Mouse (Mus musculus): ENCODE measurements at regions not wholly inside any gene's neighbourhood (a gene's known extent, or its start where the extent isn't known, plus 50 kb on each side); places are given as distances from the start of the nearest gene placed in this dataset.

DNA sequence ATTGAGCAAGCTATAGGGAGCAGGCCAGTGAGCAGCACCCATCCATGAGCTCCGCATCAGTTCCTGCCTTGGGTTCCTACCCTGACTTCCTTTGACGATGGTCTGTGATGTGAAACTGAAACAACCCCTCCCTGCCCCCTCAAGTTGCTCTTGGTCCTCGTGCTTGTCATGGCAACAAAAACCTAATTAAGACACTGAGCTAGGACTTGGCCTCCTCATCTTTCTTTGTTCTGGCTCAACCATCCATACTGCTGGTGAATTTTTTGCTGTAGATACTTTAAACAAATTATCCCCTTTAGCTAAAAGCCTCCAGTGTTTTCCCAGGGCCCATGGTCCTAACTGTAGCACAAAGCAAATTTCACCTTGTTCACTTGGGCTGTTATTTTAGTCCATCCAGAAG is 129.9 kb upstream of the Peli2 start:
- no peak for ATAC-seq (ENCODE audit: insufficient read depth)
- H3K27me3 ChIP-seq (ENCODE audit: control insufficient read depth, insufficient read depth, low read length) = no peaks in the 10 kb centered on the region
- no peaks in the 10 kb centered on the region for H3K9me3 ChIP-seq (ENCODE audit: control insufficient read depth, low read length)
- WGBS (ENCODE audit: insufficient replicate concordance) = 62% methylated on average over 3 of the region's 3 CpGs
- no peak overlapping the region for H3K4me2 ChIP-seq (ENCODE audit: low read depth)
- no peak overlapping the region for H3K9ac ChIP-seq (replicated peaks)
- no peak for TF ChIP-seq CTCF (IDR thresholded peaks at IDR 0.05; ENCODE audit: low read depth)
- DNase-seq (ENCODE audit: low read depth in 3 of 3, low spot score in 3 of 3) = no peak
- no peak overlapping the region for H3K27ac ChIP-seq
- H3K36me3 ChIP-seq (replicated peaks; ENCODE audit: control insufficient read depth, insufficient read depth, low read depth) = no peaks in the 10 kb centered on the region
- no peak overlapping the region for H3K4me3 ChIP-seq (ENCODE audit: insufficient read depth in 1 of 2, low read depth in 2 of 2, low read length in 2 of 2)
- H3K4me1 ChIP-seq (replicated peaks; ENCODE audit: control insufficient read depth in 2 of 2, insufficient read depth in 2 of 2, low read length in 1 of 2) = no peaks in the 10 kb centered on the region

DNA sequence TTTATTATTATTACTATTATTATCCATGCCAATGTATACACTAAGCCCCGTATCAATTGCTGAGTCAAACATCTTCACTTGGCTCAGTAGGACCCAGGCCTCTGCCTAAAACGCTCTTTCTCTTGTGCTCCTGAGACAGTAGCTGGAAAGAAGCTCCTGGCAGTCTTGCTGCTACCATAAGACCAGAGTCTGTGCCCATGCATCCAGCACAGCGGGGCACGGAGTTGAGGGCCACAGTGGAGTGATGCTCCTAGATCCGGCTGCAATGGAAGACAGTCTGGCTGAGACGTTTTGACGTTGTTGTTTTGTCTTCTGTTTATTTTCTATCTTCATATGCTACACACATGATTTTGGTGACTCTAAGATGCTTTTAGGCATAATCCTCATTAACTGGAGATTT is 129.1 kb upstream of the Peli2 start:
- Histone ChIP-seq H3K27ac (no peak overlapping the region), H3K4me2 (ENCODE audit: low read depth) (no peak overlapping the region), H3K27me3 (ENCODE audit: control insufficient read depth, insufficient read depth, low read length) (no peaks in the 10 kb centered on the region), H3K4me1 (replicated peaks; ENCODE audit: control insufficient read depth in 2 of 2, insufficient read depth in 2 of 2, low read length in 1 of 2) (no peaks in the 10 kb centered on the region), H3K36me3 (replicated peaks; ENCODE audit: control insufficient read depth, insufficient read depth, low read depth) (no peaks in the 10 kb centered on the region), H3K9me3 (ENCODE audit: control insufficient read depth, low read length) (no peaks in the 10 kb centered on the region), H3K4me3 (ENCODE audit: insufficient read depth in 1 of 2, low read depth in 2 of 2, low read length in 2 of 2) (no peak overlapping the region), H3K9ac (replicated peaks) (no peak overlapping the region)
- TF ChIP-seq EP300 (IDR thresholded peaks at IDR 0.05; ENCODE audit: low read depth) = no peak
- no peak for TF ChIP-seq CTCF (IDR thresholded peaks at IDR 0.05; ENCODE audit: low read depth)
- WGBS (ENCODE audit: insufficient replicate concordance) = 76% methylated on average over 7 of the region's 7 CpGs
- no peak for DNase-seq (ENCODE audit: low read depth in 3 of 3, low spot score in 3 of 3)
- ATAC-seq (ENCODE audit: insufficient read depth) = no peak

DNA sequence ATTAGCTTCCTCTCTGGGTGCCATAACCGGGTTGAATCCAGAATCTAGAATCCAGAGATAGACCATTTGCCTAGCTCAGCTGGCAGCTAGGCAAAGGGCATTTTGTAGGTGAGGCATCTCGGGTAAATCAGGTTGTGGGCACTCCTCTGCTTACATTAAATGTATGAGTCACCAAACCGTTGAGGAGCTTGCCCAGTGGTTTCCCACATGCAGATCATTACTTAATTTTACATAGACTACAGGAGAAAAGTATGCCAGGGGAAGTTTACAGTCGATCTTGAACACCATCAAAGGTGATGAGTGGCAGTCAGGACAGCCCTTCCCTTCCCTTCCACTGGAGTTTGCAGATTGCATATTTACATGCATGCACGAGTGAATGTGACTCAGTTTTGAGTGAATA is 128.5 kb upstream of the Peli2 start:
- WGBS (ENCODE audit: insufficient replicate concordance) = 38% methylated on average over 5 of the region's 5 CpGs
- Histone ChIP-seq H3K4me1 (replicated peaks; ENCODE audit: control insufficient read depth in 2 of 2, insufficient read depth in 2 of 2, low read length in 1 of 2) (no peaks in the 10 kb centered on the region), H3K4me3 (ENCODE audit: insufficient read depth in 1 of 2, low read depth in 2 of 2, low read length in 2 of 2) (no peak overlapping the region), H3K9ac (replicated peaks) (no peak overlapping the region), H3K27me3 (ENCODE audit: control insufficient read depth, insufficient read depth, low read length) (no peaks in the 10 kb centered on the region), H3K36me3 (replicated peaks; ENCODE audit: control insufficient read depth, insufficient read depth, low read depth) (no peaks in the 10 kb centered on the region), H3K9me3 (ENCODE audit: control insufficient read depth, low read length) (no peaks in the 10 kb centered on the region), H3K4me2 (ENCODE audit: low read depth) (no peak overlapping the region), H3K27ac (no peak overlapping the region)
- ATAC-seq (ENCODE audit: insufficient read depth) = no peak
- no peak for TF ChIP-seq CTCF (IDR thresholded peaks at IDR 0.05; ENCODE audit: low read depth)
- TF ChIP-seq EP300 (IDR thresholded peaks at IDR 0.05; ENCODE audit: low read depth) = no peak
- DNase-seq (ENCODE audit: low read depth in 3 of 3, low spot score in 3 of 3) = no peak

DNA sequence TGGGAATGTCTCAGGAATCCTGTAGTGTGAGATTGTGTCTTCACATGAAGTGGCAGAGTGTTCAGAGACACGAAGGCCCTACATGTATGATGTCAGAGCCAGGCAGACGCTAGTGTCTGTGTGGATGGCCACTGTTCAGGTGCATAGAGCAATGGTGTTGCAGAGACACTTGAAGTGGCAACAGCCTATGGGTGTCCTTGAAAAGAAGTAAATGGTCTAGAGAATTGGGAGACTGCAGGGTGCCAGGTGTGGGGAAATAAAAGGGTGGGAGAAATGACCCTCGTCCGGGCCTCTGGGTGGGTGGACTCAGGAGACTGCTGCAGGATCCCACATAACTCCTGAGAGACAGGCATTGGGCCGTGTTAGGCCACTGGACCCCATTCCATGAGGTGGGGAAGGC is 127.8 kb upstream of the Peli2 start:
- Histone ChIP-seq H3K27me3 (ENCODE audit: control insufficient read depth, insufficient read depth, low read length) (no peaks in the 10 kb centered on the region), H3K4me2 (ENCODE audit: low read depth) (no peak overlapping the region), H3K9ac (replicated peaks) (no peak overlapping the region), H3K9me3 (ENCODE audit: control insufficient read depth, low read length) (no peaks in the 10 kb centered on the region), H3K4me3 (ENCODE audit: insufficient read depth in 1 of 2, low read depth in 2 of 2, low read length in 2 of 2) (no peak overlapping the region), H3K27ac (no peak overlapping the region), H3K4me1 (replicated peaks; ENCODE audit: control insufficient read depth in 2 of 2, insufficient read depth in 2 of 2, low read length in 1 of 2) (no peaks in the 10 kb centered on the region), H3K36me3 (replicated peaks; ENCODE audit: control insufficient read depth, insufficient read depth, low read depth) (no peaks in the 10 kb centered on the region)
- DNase-seq (ENCODE audit: low read depth in 3 of 3, low spot score in 3 of 3) = no peak
- ATAC-seq (ENCODE audit: insufficient read depth) = no peak
- 69% methylated on average over 5 of the region's 5 CpGs for WGBS (ENCODE audit: insufficient replicate concordance)
- TF ChIP-seq CTCF (IDR thresholded peaks at IDR 0.05; ENCODE audit: low read depth) (no peak), EP300 (IDR thresholded peaks at IDR 0.05; ENCODE audit: low read depth) (no peak)

DNA sequence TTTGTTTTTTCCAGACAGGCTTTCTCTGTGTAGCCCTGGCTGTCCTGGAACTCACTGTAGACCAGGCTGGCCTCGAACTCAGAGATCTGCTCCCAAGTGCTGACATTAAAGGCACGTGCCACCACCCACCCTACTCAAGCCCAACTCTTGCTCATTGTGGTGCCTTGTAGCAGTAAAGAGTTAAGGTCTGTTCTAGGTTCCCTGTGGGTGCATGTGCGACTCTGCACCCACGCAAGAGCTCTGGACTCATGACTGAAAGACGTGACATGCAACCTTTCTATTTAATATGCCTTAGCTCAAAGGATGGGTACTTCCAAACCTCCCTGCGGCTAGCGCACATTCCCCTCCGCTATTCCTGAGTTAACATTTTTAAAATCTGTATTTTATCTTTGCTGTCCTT is 121.7 kb upstream of the Peli2 start:
- Histone ChIP-seq H3K4me2 (ENCODE audit: low read depth) (no peak overlapping the region), H3K9ac (replicated peaks) (no peak overlapping the region), H3K4me1 (replicated peaks; ENCODE audit: control insufficient read depth in 2 of 2, insufficient read depth in 2 of 2, low read length in 1 of 2) (no peaks in the 10 kb centered on the region), H3K27ac (no peak overlapping the region), H3K9me3 (ENCODE audit: control insufficient read depth, low read length) (no peaks in the 10 kb centered on the region), H3K4me3 (ENCODE audit: insufficient read depth in 1 of 2, low read depth in 2 of 2, low read length in 2 of 2) (no peak overlapping the region), H3K36me3 (replicated peaks; ENCODE audit: control insufficient read depth, insufficient read depth, low read depth) (no peaks in the 10 kb centered on the region), H3K27me3 (ENCODE audit: control insufficient read depth, insufficient read depth, low read length) (no peaks in the 10 kb centered on the region)
- DNase-seq (ENCODE audit: low read depth in 3 of 3, low spot score in 3 of 3) (no peak), ATAC-seq (ENCODE audit: insufficient read depth) (no peak)
- WGBS (ENCODE audit: insufficient replicate concordance) = 75% methylated on average over 8 of the region's 8 CpGs
- TF ChIP-seq EP300 (IDR thresholded peaks at IDR 0.05; ENCODE audit: low read depth) (no peak), CTCF (IDR thresholded peaks at IDR 0.05; ENCODE audit: low read depth) (no peak)

All from liver, embryonic 14.5 days (tissue).